Comparison of ENCODE assay signal across 9 mouse cellular contexts in the genomic region with DNA sequence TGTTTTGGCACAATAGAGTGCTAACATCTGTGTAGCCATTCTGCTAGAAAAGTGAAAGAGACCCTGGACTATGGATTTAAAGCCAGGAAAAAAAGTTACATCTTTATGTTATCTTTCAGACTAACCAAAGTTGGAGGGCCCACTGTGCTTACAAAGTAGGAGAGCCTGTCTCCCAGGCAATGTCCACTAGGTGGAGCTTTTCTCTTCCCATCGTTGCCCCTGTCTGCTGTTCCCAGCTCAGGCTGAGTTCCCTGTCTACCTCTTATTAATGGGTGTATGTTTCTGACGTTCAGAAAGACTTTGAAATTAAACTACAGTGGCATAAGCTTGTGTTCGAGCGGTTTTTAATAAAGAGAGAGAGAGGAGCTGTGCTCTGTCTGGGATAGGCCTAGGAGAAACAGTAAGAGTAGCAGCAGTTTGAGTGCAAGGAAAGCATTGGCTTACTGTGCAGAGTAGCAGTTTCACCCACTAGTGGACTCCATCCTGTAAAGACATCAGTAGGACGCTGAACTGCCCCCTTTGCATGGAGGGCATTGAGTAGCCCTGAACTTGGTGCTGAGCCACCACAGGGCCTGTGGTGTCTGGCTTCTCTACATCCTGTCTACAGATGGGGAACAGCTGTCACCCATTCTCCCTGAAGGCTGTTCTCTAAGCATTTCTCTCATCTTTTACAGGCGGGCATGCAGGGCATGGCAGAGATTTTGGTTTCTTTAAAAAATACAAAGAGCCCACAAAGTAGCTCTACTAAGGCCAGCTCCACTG. TPM values are rescaled to one million over a fixed set of nuclear protein-coding genes. Genes with fewer than 3 reads are reported as not detected.
DNase-seq lines count a peak whose midpoint lies in the region; ATAC-seq and TF ChIP-seq lines count a peak whose summit lies in the region.
"Had no signal": no experiment of that assay in that cellular context is flagged by ENCODE, and none has a peak within 500 bp of the region (broad histone marks: within the 10 kb centered on the region; RNA-seq: fewer than 3 reads in every experiment).

No protein-coding gene starts in this region.

- peak; percentile 96 for TF ChIP-seq CTCF in layer of hippocampus, adult 2 months (conservative IDR thresholded peaks at IDR 0.05)

- H3K4me1 ChIP-seq in heart, embryonic 16.5 days (ENCODE audit: control insufficient read depth, insufficient read depth, low read length): peaks cover 11% of the 10 kb centered on the region
- H3K4me1 ChIP-seq: midbrain, embryonic 12.5 days had no signal

- peak; percentile 33 for DNase-seq in left cerebral cortex, adult 11 months (ENCODE audit: low spot score)
- DNase-seq in left cerebral cortex, adult 8-10 months (ENCODE audit: low spot score in 2 of 2): no peak
- DNase-seq in adrenal gland, adult 8-10 months: peak; percentile 15
- peak; percentile 42 for DNase-seq in embryo, embryonic 9.5 days (ENCODE audit: extremely low spot score)
- DNase-seq in layer of hippocampus, adult 2 months (ENCODE audit: low spot score in 2 of 2): peak; percentile 26 to 57
- peak; percentile 23 for DNase-seq in lung, postnatal 25 days (ENCODE audit: low spot score)
- DNase-seq in skeletal muscle tissue, adult 2 months (ENCODE audit: low read depth, low spot score): peak; percentile 21

- ATAC-seq in heart, embryonic 16.5 days (replicated peaks; ENCODE audit: extremely low read depth, insufficient read depth, low FRiP score): no peak; the same call in 1 of the 2 replicates

- no peak overlapping the region for H3K4me2 ChIP-seq in heart, embryonic 16.5 days (ENCODE audit: low read depth, low read length)
- H3K4me2 ChIP-seq: midbrain, embryonic 12.5 days had no signal

- no peak overlapping the region for H3K9ac ChIP-seq in heart, embryonic 16.5 days (ENCODE audit: low read length)
- H3K9ac ChIP-seq: midbrain, embryonic 12.5 days had no signal

- WGBS in heart, embryonic 16.5 days: 53% methylated on average over 6 of the region's 6 CpGs

- peak overlapping the region; percentile 45 for H3K27ac ChIP-seq in heart, embryonic 16.5 days (ENCODE audit: low read length)
- H3K27ac ChIP-seq in layer of hippocampus, adult 2 months: no peak overlapping the region
- H3K27ac ChIP-seq: midbrain, embryonic 12.5 days had no signal

- no peaks in the 10 kb centered on the region for H3K27me3 ChIP-seq in heart, embryonic 16.5 days (ENCODE audit: control insufficient read depth, insufficient read depth, low read length)
- H3K27me3 ChIP-seq: midbrain, embryonic 12.5 days had no signal

- H3K9me3 ChIP-seq in heart, embryonic 16.5 days (replicated peaks; ENCODE audit: control insufficient read depth, low read length): no peaks in the 10 kb centered on the region
- H3K9me3 ChIP-seq: midbrain, embryonic 12.5 days had no signal

- H3K36me3 ChIP-seq in heart, embryonic 16.5 days (ENCODE audit: control insufficient read depth, insufficient read depth): peaks cover 40% of the 10 kb centered on the region

- no peak overlapping the region for H3K4me3 ChIP-seq in heart, embryonic 16.5 days (ENCODE audit: low read length)
- no peak overlapping the region for H3K4me3 ChIP-seq in layer of hippocampus, adult 2 months
- H3K4me3 ChIP-seq: midbrain, embryonic 12.5 days had no signal

RNA-seq across cellular contexts. Expression of a gene that starts 11.4 kb away (rescaled TPM):
- total RNA-seq in left cerebral cortex, adult 8-10 months (2022): 1 to 10 TPM; 7.5 to 8.5 (median 8.0) TPM
- total RNA-seq in adrenal gland, adult 8-10 months (2022): 1 to 10 TPM; 7.5 to 8.4 (median 8.0) TPM
- polyA plus RNA-seq in heart, embryonic 16.5 days (2015; fragmentation: Nextera tagmentation; extraction: Ambion mirVana): 8.4 and 8.9 TPM in 2 replicates
- total RNA-seq in layer of hippocampus, adult 2 months (2021): 1 to 10 TPM; 9.7 to 9.9 TPM

RNA-seq across cellular contexts. Expression of a gene that starts 11.5 kb away (rescaled TPM):
- total RNA-seq in left cerebral cortex, adult 8-10 months (2022): 10 to 100 TPM; 21.9 to 25.0 (median 23.4) TPM
- total RNA-seq in adrenal gland, adult 8-10 months (2022): 10 to 100 TPM; 19.0 to 25.2 (median 22.3) TPM
- polyA plus RNA-seq in heart, embryonic 16.5 days (2015; fragmentation: Nextera tagmentation; extraction: Ambion mirVana): 9.4 and 9.8 TPM in 2 replicates
- total RNA-seq in layer of hippocampus, adult 2 months (2021): 10 to 100 TPM; 25.2 to 25.7 TPM

Comparison
In these comparisons a context has a peak if more than half of its experiments do, and no peak if none do; other contexts are left out.
1. DNase-seq: peak in left cerebral cortex, adult 11 months (single experiment), adrenal gland, adult 8-10 months (single experiment), embryo, embryonic 9.5 days (single experiment), layer of hippocampus, adult 2 months (2 of 2), lung, postnatal 25 days (single experiment) and skeletal muscle tissue, adult 2 months (single experiment); none in left cerebral cortex, adult 8-10 months (0 of 2).